ENCODE assay signal across 9 mouse cellular contexts in the genomic region with DNA sequence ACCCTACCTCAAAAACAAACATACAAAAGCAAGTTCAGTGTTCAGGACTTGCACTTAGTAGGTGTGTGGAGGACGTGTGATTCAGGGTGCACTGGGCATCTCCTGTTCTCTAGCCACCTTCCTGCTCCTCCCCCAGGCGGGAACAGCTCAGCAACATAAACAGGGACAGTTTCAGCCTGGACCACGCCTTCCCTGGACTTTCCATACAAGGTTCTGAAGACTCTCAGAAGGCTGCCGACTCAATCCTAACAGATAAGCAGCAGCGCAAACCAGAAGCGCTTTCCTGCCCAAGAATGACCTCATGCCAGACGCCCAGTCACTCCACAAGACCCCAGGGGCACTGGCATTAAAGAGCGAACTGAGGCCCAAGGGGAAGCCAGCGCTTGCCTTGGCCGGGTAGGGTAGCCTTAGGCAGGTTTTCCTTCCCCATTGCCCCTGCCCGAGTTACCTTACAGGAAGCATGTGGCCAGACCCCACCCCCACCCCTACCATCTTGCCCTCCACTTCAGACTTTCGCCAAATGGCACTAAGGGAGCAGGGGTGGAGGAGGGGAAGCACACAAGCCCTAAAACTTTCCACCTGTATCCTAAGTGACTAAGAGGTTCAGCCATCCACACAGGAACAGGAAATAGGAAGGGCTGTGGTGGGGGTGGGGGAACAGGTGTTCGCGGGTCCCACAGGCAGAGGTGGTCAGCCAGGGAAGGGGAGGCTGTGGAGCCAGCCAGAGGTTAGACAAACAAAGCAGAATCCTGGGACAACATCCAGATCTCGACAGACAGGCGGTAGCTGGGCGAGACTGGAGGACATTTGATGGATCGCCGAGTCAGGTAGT. TPM values are rescaled to one million over a fixed set of nuclear protein-coding genes. Genes with fewer than 3 reads are reported as not detected.
DNase-seq lines count a peak whose midpoint lies in the region; ATAC-seq and TF ChIP-seq lines count a peak whose summit lies in the region.
"Had no signal": no experiment of that assay in that cellular context is flagged by ENCODE, and none has a peak within 500 bp of the region (broad histone marks: within the 10 kb centered on the region; RNA-seq: fewer than 3 reads in every experiment).

No protein-coding gene starts in this region.

- intact Hi-C loops in left cerebral cortex, postnatal 25 days (cut with DNase I), result no loop called here

- peak overlapping the region; percentile 14; the same call in 1 of the 2 replicates for H3K4me3 ChIP-seq in heart, embryonic 15.5 days
- no peak overlapping the region for H3K4me3 ChIP-seq in liver, embryonic 12.5 days
- H3K4me3 ChIP-seq in thymus, adult 2 months (ENCODE audit: control insufficient read depth, insufficient read depth, low read length), result peak overlapping the region; percentile 6
- no peak overlapping the region for H3K4me3 ChIP-seq in forebrain, embryonic 11.5 days (ENCODE audit: low read depth, low read length)

- no peak overlapping the region for H3K9ac ChIP-seq in heart, embryonic 15.5 days
- H3K9ac ChIP-seq in liver, embryonic 12.5 days, result peak overlapping the region; percentile 44; the same call in 1 of the 2 replicates
- H3K9ac ChIP-seq in forebrain, embryonic 11.5 days (ENCODE audit: low read length), result no peak overlapping the region

- no peak for TF ChIP-seq CTCF in thymus, adult 2 months (IDR thresholded peaks at IDR 0.05; ENCODE audit: borderline replicate concordance, control insufficient read depth, extremely low read depth, insufficient read depth, low read length, poor library complexity)

- ATAC-seq in heart, embryonic 15.5 days (replicated peaks; ENCODE audit: insufficient number of reproducible peaks, insufficient read depth, low FRiP score, low read depth), result peak; percentile 71
- 0 out of 2 replicates have a peak, but pooled peaks have one; percentile 22 for ATAC-seq in liver, embryonic 12.5 days
- ATAC-seq in forebrain, embryonic 11.5 days (replicated peaks; ENCODE audit: low FRiP score), result no peak

- DNase-seq in heart, adult 11 months, result peak; percentile 95
- DNase-seq in heart, adult 8-10 months (ENCODE audit: low spot score), result no peak
- DNase-seq in thymus, adult 2 months, result peak; percentile 60
- DNase-seq in ovary, postnatal 14 days (ENCODE audit: low spot score), result no peak
- DNase-seq in left cerebral cortex, postnatal 25 days (ENCODE audit: low spot score in 2 of 2), result no peak
- no peak for DNase-seq in forebrain, embryonic 11.5 days (ENCODE audit: low spot score)

- H3K27me3 ChIP-seq in heart, embryonic 15.5 days, result peaks cover 16% of the 10 kb centered on the region
- peaks cover 39% of the 10 kb centered on the region for H3K27me3 ChIP-seq in liver, embryonic 12.5 days (replicated peaks)
- H3K27me3 ChIP-seq in thymus, adult 2 months (ENCODE audit: control insufficient read depth, insufficient read depth, low read length), result no peaks in the 10 kb centered on the region
- H3K27me3 ChIP-seq in forebrain, embryonic 11.5 days (ENCODE audit: control insufficient read depth, insufficient read depth, low read length), result peaks cover 12% of the 10 kb centered on the region

- H3K4me1 ChIP-seq in heart, embryonic 15.5 days (replicated peaks), result peaks cover 31% of the 10 kb centered on the region
- H3K4me1 ChIP-seq in liver, embryonic 12.5 days, result peaks cover 18% of the 10 kb centered on the region
- H3K4me1 ChIP-seq in thymus, adult 2 months (replicated peaks; ENCODE audit: control insufficient read depth, insufficient read depth, low read length), result peaks cover 49% of the 10 kb centered on the region
- peaks cover 2% of the 10 kb centered on the region; the same call in 1 of the 2 replicates for H3K4me1 ChIP-seq in forebrain, embryonic 11.5 days (replicated peaks; ENCODE audit: control insufficient read depth, insufficient read depth, low read length)

- no peaks in the 10 kb centered on the region for H3K36me3 ChIP-seq in heart, embryonic 15.5 days
- H3K36me3 ChIP-seq in liver, embryonic 12.5 days, result no peaks in the 10 kb centered on the region
- H3K36me3 ChIP-seq in thymus, adult 2 months (ENCODE audit: control insufficient read depth, insufficient read depth, low read length), result no peaks in the 10 kb centered on the region
- no peaks in the 10 kb centered on the region for H3K36me3 ChIP-seq in forebrain, embryonic 11.5 days (ENCODE audit: control insufficient read depth, insufficient read depth, low read length)

- no peak for TF ChIP-seq POLR2A in thymus, adult 2 months (IDR thresholded peaks at IDR 0.05; ENCODE audit: control insufficient read depth, extremely low read depth, insufficient read depth, low read length, poor library complexity)

- H3K27ac ChIP-seq in heart, embryonic 15.5 days, result peak overlapping the region; percentile 68
- H3K27ac ChIP-seq in liver, embryonic 12.5 days, result no peak overlapping the region
- H3K27ac ChIP-seq in thymus, adult 2 months (ENCODE audit: control insufficient read depth, insufficient read depth, low read length), result peak overlapping the region; percentile 42; the same call in 1 of the 2 replicates
- H3K27ac ChIP-seq in forebrain, embryonic 11.5 days (ENCODE audit: low read depth, low read length), result no peak overlapping the region
- H3K27ac ChIP-seq: macrophage had no signal

- no peaks in the 10 kb centered on the region for H3K9me3 ChIP-seq in heart, embryonic 15.5 days (replicated peaks)
- H3K9me3 ChIP-seq in liver, embryonic 12.5 days (replicated peaks), result no peaks in the 10 kb centered on the region
- H3K9me3 ChIP-seq in forebrain, embryonic 11.5 days (ENCODE audit: control insufficient read depth, low read length), result no peaks in the 10 kb centered on the region

- WGBS in heart, embryonic 15.5 days, result 9% methylated on average over 19 of the region's 19 CpGs
- 14% methylated on average over 19 of the region's 19 CpGs for WGBS in liver, embryonic 12.5 days (ENCODE audit: insufficient replicate concordance)
- 9% methylated on average over 19 of the region's 19 CpGs for WGBS in thymus, adult 2 months
- 50% methylated on average over 19 of the region's 19 CpGs for WGBS in forebrain, embryonic 11.5 days

- H3K4me2 ChIP-seq in heart, embryonic 15.5 days, result peak overlapping the region; percentile 56
- peak overlapping the region; percentile 45 for H3K4me2 ChIP-seq in liver, embryonic 12.5 days
- H3K4me2 ChIP-seq in forebrain, embryonic 11.5 days (ENCODE audit: low read depth, low read length, severe bottlenecking), result no peak overlapping the region

RNA-seq across cellular contexts. Expression of a gene that starts 4.5 kb away (rescaled TPM):
- total RNA-seq in heart, adult 8-10 months (2022), result not detected
- 1.1 and 4.2 TPM in 2 replicates for polyA plus RNA-seq in heart, embryonic 15.5 days (2015; fragmentation: Nextera tagmentation; extraction: Ambion mirVana)
- polyA plus RNA-seq in liver, embryonic 12.5 days (2016; fragmentation: Nextera tagmentation; extraction: Ambion mirVana), result 0.28 and 0.49 TPM in 2 replicates
- polyA plus RNA-seq in thymus, adult 2 months (2012; rRNA removed), result 55.4 and 57.8 TPM in 2 replicates
- total RNA-seq in left cerebral cortex, postnatal 25 days (2021), result not detected
- polyA plus RNA-seq in forebrain, embryonic 11.5 days (2014; fragmentation: Nextera tagmentation; extraction: Ambion mirVana), result 5.6 and 7.0 TPM in 2 replicates
- polyA plus RNA-seq: macrophage had no signal

RNA-seq across cellular contexts. Expression of a gene that starts 19.1 kb away (rescaled TPM):
- total RNA-seq in heart, adult 8-10 months (2022), result 10 to 100 TPM in 1 of 4 experiments, 1 to 10 TPM in 3; 6.3 to 11.9 (median 7.9) TPM
- polyA plus RNA-seq in heart, embryonic 15.5 days (2015; fragmentation: Nextera tagmentation; extraction: Ambion mirVana), result 6.6 and 11.7 TPM in 2 replicates
- polyA plus RNA-seq in liver, embryonic 12.5 days (2016; fragmentation: Nextera tagmentation; extraction: Ambion mirVana), result 8.5 and 9.8 TPM in 2 replicates
- polyA plus RNA-seq in thymus, adult 2 months (2012; rRNA removed), result 24.9 and 26.7 TPM in 2 replicates
- 1 to 10 TPM; 9.0 to 9.8 TPM for total RNA-seq in left cerebral cortex, postnatal 25 days (2021)
- 7.3 and 10.4 TPM in 2 replicates for polyA plus RNA-seq in forebrain, embryonic 11.5 days (2014; fragmentation: Nextera tagmentation; extraction: Ambion mirVana)

RNA-seq across cellular contexts. Expression of a gene that starts 34.7 kb away (rescaled TPM):
- under 1 TPM in 1 of 4 experiments, not detected in 3; 0.28 TPM for total RNA-seq in heart, adult 8-10 months (2022)
- polyA plus RNA-seq in heart, embryonic 15.5 days (2015; fragmentation: Nextera tagmentation; extraction: Ambion mirVana), result 7.7 and 18.1 TPM in 2 replicates
- 0.55 and 0.57 TPM in 2 replicates for polyA plus RNA-seq in liver, embryonic 12.5 days (2016; fragmentation: Nextera tagmentation; extraction: Ambion mirVana)
- polyA plus RNA-seq in thymus, adult 2 months (2012; rRNA removed), result 14.7 and 15.0 TPM in 2 replicates
- under 1 TPM; 0.39 to 0.62 TPM for total RNA-seq in left cerebral cortex, postnatal 25 days (2021)
- polyA plus RNA-seq in forebrain, embryonic 11.5 days (2014; fragmentation: Nextera tagmentation; extraction: Ambion mirVana), result 4.4 and 7.3 TPM in 2 replicates
- polyA plus RNA-seq: macrophage had no signal

RNA-seq across cellular contexts. Expression of a gene that starts 35.9 kb away (rescaled TPM):
- total RNA-seq in heart, adult 8-10 months (2022), result not detected
- 0.43 and 1.9 TPM in 2 replicates for polyA plus RNA-seq in heart, embryonic 15.5 days (2015; fragmentation: Nextera tagmentation; extraction: Ambion mirVana)
- 208 TPM in 2 replicates for polyA plus RNA-seq in liver, embryonic 12.5 days (2016; fragmentation: Nextera tagmentation; extraction: Ambion mirVana)
- 1.8 and 1.9 TPM in 2 replicates for polyA plus RNA-seq in thymus, adult 2 months (2012; rRNA removed)
- total RNA-seq in left cerebral cortex, postnatal 25 days (2021), result not detected
- polyA plus RNA-seq in forebrain, embryonic 11.5 days (2014; fragmentation: Nextera tagmentation; extraction: Ambion mirVana), result 3.6 and 3.8 TPM in 2 replicates
- polyA plus RNA-seq: macrophage had no signal

RNA-seq across cellular contexts. Expression of a gene that starts 44.7 kb away (rescaled TPM):
- not detected for total RNA-seq in heart, adult 8-10 months (2022)
- polyA plus RNA-seq in heart, embryonic 15.5 days (2015; fragmentation: Nextera tagmentation; extraction: Ambion mirVana), result not detected in 2 replicates
- not detected in 2 replicates for polyA plus RNA-seq in liver, embryonic 12.5 days (2016; fragmentation: Nextera tagmentation; extraction: Ambion mirVana)
- not detected in 2 replicates for polyA plus RNA-seq in thymus, adult 2 months (2012; rRNA removed)
- not detected for total RNA-seq in left cerebral cortex, postnatal 25 days (2021)
- not detected in 2 replicates for polyA plus RNA-seq in forebrain, embryonic 11.5 days (2014; fragmentation: Nextera tagmentation; extraction: Ambion mirVana)
- polyA plus RNA-seq: macrophage had no signal

Comparison
In these comparisons a context has a peak if more than half of its experiments do, and no peak if none do; other contexts are left out.
1. DNase-seq: peak in heart, adult 11 months (single experiment) and thymus, adult 2 months (single experiment); none in heart, adult 8-10 months (single experiment), ovary, postnatal 14 days (single experiment), left cerebral cortex, postnatal 25 days (0 of 2) and forebrain, embryonic 11.5 days (single experiment).
2. H3K27ac ChIP-seq: peak in heart, embryonic 15.5 days (single experiment) and thymus, adult 2 months (single experiment); none in liver, embryonic 12.5 days (single experiment) and forebrain, embryonic 11.5 days (single experiment).
3. H3K4me3 ChIP-seq: peak in heart, embryonic 15.5 days (single experiment) and thymus, adult 2 months (single experiment); none in liver, embryonic 12.5 days (single experiment) and forebrain, embryonic 11.5 days (single experiment).